Mouse (Mus musculus) embryo, embryonic 10.5 days (tissue): ENCODE measurements around the gene Dcun1d4.

Experiments used
- DNase-seq: peaks from one replicate; pipeline ENCODE4 v3.0.0-alpha.2; 2015; ENCODE audit warnings: low spot score

Gene Dcun1d4

GRCm38 (mm10) chr5:73498559-73498958, 17.8 kb downstream of the Dcun1d4 start:
- DNase-seq, result no peak

GRCm38 (mm10) chr5:73500867-73501440, 20.2 kb downstream of the Dcun1d4 start:
- no peak for DNase-seq

GRCm38 (mm10) chr5:73502422-73502821, 21.6 kb downstream of the Dcun1d4 start:
- DNase-seq, result no peak

GRCm38 (mm10) chr5:73503015-73503757, 22.4 kb downstream of the Dcun1d4 start:
- DNase-seq, result no peak

GRCm38 (mm10) chr5:73511074-73511473, 30.3 kb downstream of the Dcun1d4 start:
- DNase-seq, result no peak

GRCm38 (mm10) chr5:73512241-73512640, 31.4 kb downstream of the Dcun1d4 start:
- no peak for DNase-seq

- DNase-seq, result no peak
Measured at GRCm38 (mm10) chr5:73512661-73513060, 31.9 kb downstream of the Dcun1d4 start.

GRCm38 (mm10) chr5:73514202-73514601, 33.4 kb downstream of the Dcun1d4 start:
- no peak for DNase-seq

GRCm38 (mm10) chr5:73517299-73517698, 36.5 kb downstream of the Dcun1d4 start:
- no peak for DNase-seq

- DNase-seq, result no peak
Measured at GRCm38 (mm10) chr5:73518424-73519211, 37.8 kb downstream of the Dcun1d4 start.

- no peak for DNase-seq
Measured at GRCm38 (mm10) chr5:73520787-73521186, 40.0 kb downstream of the Dcun1d4 start.

GRCm38 (mm10) chr5:73523227-73523626, 42.4 kb downstream of the Dcun1d4 start:
- no peak for DNase-seq

GRCm38 (mm10) chr5:73524300-73525000, 43.6 kb downstream of the Dcun1d4 start:
- no peak for DNase-seq

- no peak for DNase-seq
Measured at GRCm38 (mm10) chr5:73532222-73532621, 51.4 kb downstream of the Dcun1d4 start.

GRCm38 (mm10) chr5:73532879-73533278, 52.1 kb downstream of the Dcun1d4 start:
- DNase-seq, result no peak

GRCm38 (mm10) chr5:73537669-73538068, 56.9 kb downstream of the Dcun1d4 start:
- no peak for DNase-seq

GRCm38 (mm10) chr5:73538586-73539298, 57.9 kb downstream of the Dcun1d4 start:
- no peak for DNase-seq

- DNase-seq, result peak; percentile 75
Measured at GRCm38 (mm10) chr5:73539848-73540510, 59.2 kb downstream of the Dcun1d4 start.

GRCm38 (mm10) chr5:73540511-73540871, 59.7 kb downstream of the Dcun1d4 start:
- DNase-seq, result no peak

GRCm38 (mm10) chr5:73544111-73544753, 63.4 kb downstream of the Dcun1d4 start:
- DNase-seq, result no peak

- peak; percentile 15 for DNase-seq
Measured at GRCm38 (mm10) chr5:73545641-73546040, 64.8 kb downstream of the Dcun1d4 start.
